Mouse (Mus musculus): ENCODE measurements at regions not wholly inside any gene's neighbourhood (a gene's known extent, or its start where the extent isn't known, plus 50 kb on each side); places are given as distances from the start of the nearest gene placed in this dataset.
"Not testable (repeated sequence)": the region's sequence is repeated elsewhere in the genome, so short reads cannot be mapped to it uniquely, and the experiment has no call there.

- Histone ChIP-seq H3K9me3 (ENCODE audit: control insufficient read depth, low read length) (no peaks in the 10 kb centered on the region), H3K9ac (ENCODE audit: low read length) (0 out of 2 replicates have a peak overlapping the region, but pooled peaks have one; percentile 12), H3K27me3 (ENCODE audit: control insufficient read depth, insufficient read depth, low read length) (no peaks in the 10 kb centered on the region), H3K36me3 (ENCODE audit: control insufficient read depth, insufficient read depth, low read length) (no peaks in the 10 kb centered on the region), H3K4me1 (replicated peaks; ENCODE audit: control insufficient read depth, insufficient read depth, low read length) (peaks cover 4% of the 10 kb centered on the region; the same call in 1 of the 2 replicates), H3K27ac (ENCODE audit: low read depth, low read length) (no peak overlapping the region), H3K4me3 (ENCODE audit: low read depth, low read length) (no peak overlapping the region; the same call in 1 of the 2 replicates), H3K4me2 (ENCODE audit: low read depth, low read length, severe bottlenecking) (peak overlapping the region; percentile 26; the same call in 1 of the 2 replicates)
- 31% methylated on average over 14 of the region's 14 CpGs for WGBS
- no peak for DNase-seq (ENCODE audit: low spot score)
- ATAC-seq (replicated peaks; ENCODE audit: low FRiP score) = peak; percentile 77
These were observed 310.2 kb downstream of the Arl6ip6 start for GRCm38 (mm10) chr2:53501657-53502274.

DNA sequence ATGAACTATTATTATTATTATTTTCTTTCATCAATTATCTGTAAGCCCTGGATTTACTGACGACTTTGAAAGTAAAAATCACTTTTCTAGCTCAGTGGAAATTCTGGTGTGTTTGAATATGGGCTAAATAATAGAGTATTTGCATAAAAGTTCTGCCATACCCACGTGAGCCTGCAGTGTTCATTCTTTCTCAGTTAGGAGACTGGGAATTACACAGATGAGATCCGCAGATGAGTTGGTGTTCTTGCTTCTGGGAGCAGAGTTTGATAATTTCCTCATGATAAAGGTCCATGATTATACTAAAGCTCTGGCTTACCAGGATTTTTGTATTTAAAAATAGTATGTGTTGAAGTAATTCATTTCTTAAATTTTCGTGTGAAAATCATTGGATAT lies 310.7 kb downstream of the Arl6ip6 start:
- Histone ChIP-seq H3K4me2 (ENCODE audit: low read depth, low read length, severe bottlenecking) (no peak overlapping the region), H3K27ac (ENCODE audit: low read depth, low read length) (no peak overlapping the region), H3K9ac (ENCODE audit: low read length) (no peak overlapping the region), H3K4me3 (ENCODE audit: low read depth, low read length) (no peak overlapping the region), H3K4me1 (replicated peaks; ENCODE audit: control insufficient read depth, insufficient read depth, low read length) (peaks cover 4% of the 10 kb centered on the region; the same call in 1 of the 2 replicates), H3K36me3 (ENCODE audit: control insufficient read depth, insufficient read depth, low read length) (no peaks in the 10 kb centered on the region), H3K27me3 (ENCODE audit: control insufficient read depth, insufficient read depth, low read length) (no peaks in the 10 kb centered on the region), H3K9me3 (ENCODE audit: control insufficient read depth, low read length) (no peaks in the 10 kb centered on the region)
- no peak for DNase-seq (ENCODE audit: low spot score)
- 49% methylated on average over 4 of the region's 4 CpGs for WGBS
- peak; percentile 55; the same call in 1 of the 2 replicates for ATAC-seq (replicated peaks; ENCODE audit: low FRiP score)

DNA sequence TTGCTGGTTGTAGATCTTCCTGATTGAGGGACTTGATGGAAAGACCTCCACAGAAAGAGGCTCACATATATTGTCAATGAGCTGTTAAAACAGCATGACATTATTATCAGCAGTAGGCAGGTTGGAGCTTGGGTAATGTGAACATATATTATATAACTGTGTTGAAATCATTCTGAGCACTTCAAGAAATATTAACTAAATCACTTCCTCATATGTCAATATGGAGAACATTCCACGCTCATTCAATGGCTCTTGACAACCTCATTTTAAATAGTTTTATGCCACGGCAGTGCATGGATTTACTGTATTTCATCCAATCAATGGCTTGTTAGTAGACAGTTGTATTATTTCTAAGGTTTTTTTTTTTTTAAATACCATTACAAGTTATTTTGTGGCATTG lies 350.6 kb downstream of the Arl6ip6 start:
- 93% methylated on average over 2 of the region's 2 CpGs for WGBS
- no peak overlapping the region for H3K27ac ChIP-seq (ENCODE audit: low read depth, low read length)
- H3K4me1 ChIP-seq (replicated peaks; ENCODE audit: control insufficient read depth, insufficient read depth, low read length) = no peaks in the 10 kb centered on the region
- no peak overlapping the region for H3K4me3 ChIP-seq (ENCODE audit: low read depth, low read length)
- ATAC-seq (replicated peaks; ENCODE audit: low FRiP score) (no peak), DNase-seq (ENCODE audit: low spot score) (no peak)
- H3K36me3 ChIP-seq (ENCODE audit: control insufficient read depth, insufficient read depth, low read length) = no peaks in the 10 kb centered on the region
- H3K9ac ChIP-seq (ENCODE audit: low read length) = no peak overlapping the region
- H3K27me3 ChIP-seq (ENCODE audit: control insufficient read depth, insufficient read depth, low read length) = no peaks in the 10 kb centered on the region
- H3K4me2 ChIP-seq (ENCODE audit: low read depth, low read length, severe bottlenecking) = no peak overlapping the region
- no peaks in the 10 kb centered on the region for H3K9me3 ChIP-seq (ENCODE audit: control insufficient read depth, low read length)

- H3K27me3 ChIP-seq (ENCODE audit: control insufficient read depth, insufficient read depth, low read length) = no peaks in the 10 kb centered on the region
- no peak overlapping the region for H3K4me3 ChIP-seq (ENCODE audit: low read depth, low read length)
- no peaks in the 10 kb centered on the region for H3K4me1 ChIP-seq (replicated peaks; ENCODE audit: control insufficient read depth, insufficient read depth, low read length)
- 76% methylated on average over 1 of the region's 1 CpGs for WGBS
- H3K9ac ChIP-seq (ENCODE audit: low read length) = no peak overlapping the region
- DNase-seq (ENCODE audit: low spot score) = no peak
- H3K36me3 ChIP-seq (ENCODE audit: control insufficient read depth, insufficient read depth, low read length) = no peaks in the 10 kb centered on the region
- no peaks in the 10 kb centered on the region for H3K9me3 ChIP-seq (ENCODE audit: control insufficient read depth, low read length)
- H3K27ac ChIP-seq (ENCODE audit: low read depth, low read length) = no peak overlapping the region
- no peak for ATAC-seq (replicated peaks; ENCODE audit: low FRiP score)
- H3K4me2 ChIP-seq (ENCODE audit: low read depth, low read length, severe bottlenecking) = no peak overlapping the region
These were observed 382.5 kb downstream of the Arl6ip6 start for GRCm38 (mm10) chr2:53574007-53574406.

- no peak overlapping the region for H3K9ac ChIP-seq (ENCODE audit: low read length)
- H3K36me3 ChIP-seq (ENCODE audit: control insufficient read depth, insufficient read depth, low read length) = no peaks in the 10 kb centered on the region
- no peaks in the 10 kb centered on the region for H3K9me3 ChIP-seq (ENCODE audit: control insufficient read depth, low read length)
- no peaks in the 10 kb centered on the region for H3K4me1 ChIP-seq (replicated peaks; ENCODE audit: control insufficient read depth, insufficient read depth, low read length)
- H3K4me3 ChIP-seq (ENCODE audit: low read depth, low read length) = no peak overlapping the region
- ATAC-seq (replicated peaks; ENCODE audit: low FRiP score) (no peak), DNase-seq (ENCODE audit: low spot score) (no peak)
- H3K27ac ChIP-seq (ENCODE audit: low read depth, low read length) = no peak overlapping the region
- no peaks in the 10 kb centered on the region for H3K27me3 ChIP-seq (ENCODE audit: control insufficient read depth, insufficient read depth, low read length)
- 92% methylated on average over 2 of the region's 2 CpGs for WGBS
- no peak overlapping the region for H3K4me2 ChIP-seq (ENCODE audit: low read depth, low read length, severe bottlenecking)
These were observed 414.3 kb downstream of the Arl6ip6 start for GRCm38 (mm10) chr2:53605829-53606228.

- Histone ChIP-seq H3K36me3 (ENCODE audit: control insufficient read depth, insufficient read depth, low read length) (no peaks in the 10 kb centered on the region), H3K27ac (ENCODE audit: low read depth, low read length) (no peak overlapping the region), H3K4me2 (ENCODE audit: low read depth, low read length, severe bottlenecking) (no peak overlapping the region), H3K9me3 (ENCODE audit: control insufficient read depth, low read length) (no peaks in the 10 kb centered on the region), H3K9ac (ENCODE audit: low read length) (no peak overlapping the region), H3K27me3 (ENCODE audit: control insufficient read depth, insufficient read depth, low read length) (no peaks in the 10 kb centered on the region), H3K4me1 (replicated peaks; ENCODE audit: control insufficient read depth, insufficient read depth, low read length) (no peaks in the 10 kb centered on the region), H3K4me3 (ENCODE audit: low read depth, low read length) (no peak overlapping the region)
- WGBS = 84% methylated on average over 3 of the region's 3 CpGs
- DNase-seq (ENCODE audit: low spot score) (no peak), ATAC-seq (replicated peaks; ENCODE audit: low FRiP score) (no peak)
These were observed 428.2 kb downstream of the Arl6ip6 start for GRCm38 (mm10) chr2:53619681-53620080.

DNA sequence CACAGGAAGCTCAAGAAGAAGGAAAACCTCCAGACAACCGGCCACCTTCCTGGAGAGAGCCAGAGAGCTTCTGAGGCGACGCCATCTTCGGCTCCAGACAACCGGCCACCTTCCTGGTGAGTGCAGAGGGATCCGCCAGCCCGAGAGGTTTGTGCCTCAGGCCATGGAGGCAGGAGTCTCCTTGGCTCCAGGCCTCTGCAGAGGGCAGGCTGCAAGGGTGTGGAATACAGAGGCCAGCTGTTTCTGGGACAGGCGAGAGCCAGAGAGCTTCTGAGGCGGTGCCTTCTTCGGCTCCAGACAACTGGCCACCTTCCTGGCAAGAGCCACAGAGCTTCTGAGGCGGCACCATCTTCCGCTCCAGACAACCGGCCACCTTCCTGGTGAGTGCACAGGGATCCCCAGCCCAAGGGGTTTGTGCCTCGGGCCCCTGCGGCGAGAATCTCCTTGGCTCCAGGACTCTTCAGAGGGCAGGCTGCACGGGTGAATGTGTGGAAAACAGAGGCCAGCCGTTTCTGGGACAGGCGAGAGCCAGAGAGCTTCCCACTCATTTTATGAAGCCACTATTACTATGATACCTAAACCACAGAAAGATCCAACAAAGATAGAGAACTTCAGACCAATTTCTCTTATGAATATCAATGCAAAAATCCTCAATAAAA lies 441.4 kb downstream of the Arl6ip6 start:
- not testable (repeated sequence) for DNase-seq (ENCODE audit: low spot score); H3K9ac ChIP-seq (ENCODE audit: low read length); H3K36me3 ChIP-seq (ENCODE audit: control insufficient read depth, insufficient read depth, low read length); H3K4me2 ChIP-seq (ENCODE audit: low read depth, low read length, severe bottlenecking); H3K4me3 ChIP-seq (ENCODE audit: low read depth, low read length); H3K27ac ChIP-seq (ENCODE audit: low read depth, low read length); H3K9me3 ChIP-seq (ENCODE audit: control insufficient read depth, low read length); H3K27me3 ChIP-seq (ENCODE audit: control insufficient read depth, insufficient read depth, low read length); ATAC-seq (replicated peaks; ENCODE audit: low FRiP score); H3K4me1 ChIP-seq (replicated peaks; ENCODE audit: control insufficient read depth, insufficient read depth, low read length)
- WGBS = 68% methylated on average over 19 of the region's 19 CpGs

DNA sequence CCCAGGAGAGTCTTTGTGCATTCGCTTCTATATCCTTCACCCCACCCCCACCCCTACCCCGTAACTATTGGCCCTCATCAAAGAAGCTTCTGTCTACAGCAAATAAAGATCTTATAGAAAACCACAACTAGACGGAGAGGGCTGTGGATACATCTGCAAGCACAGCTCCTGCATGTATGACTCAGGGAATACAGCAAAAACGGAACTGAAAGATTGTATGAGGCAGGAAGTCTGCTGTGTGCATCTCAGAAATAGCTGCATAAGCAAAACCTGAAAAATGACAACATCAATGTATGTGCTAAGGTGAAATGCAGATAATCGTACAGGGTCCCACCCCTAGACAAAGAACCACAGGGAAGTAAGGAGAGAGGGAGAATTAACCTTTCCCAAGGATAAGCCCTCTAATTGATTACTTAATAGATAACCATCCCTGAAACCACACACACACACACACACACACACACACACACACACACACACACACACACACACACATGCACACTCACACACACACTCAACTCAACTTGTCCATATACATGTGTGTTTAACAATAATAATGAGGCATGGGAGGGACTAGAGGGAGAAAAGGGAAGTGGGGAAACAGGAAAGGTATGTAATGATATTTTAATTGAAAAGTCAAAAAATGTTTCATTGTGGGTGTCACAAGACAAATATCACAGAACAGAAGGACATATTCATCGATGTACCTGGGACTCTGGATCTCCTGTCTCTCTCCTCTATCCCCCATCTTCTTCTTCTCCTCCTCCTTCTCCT lies 416.6 kb downstream of the Rprm start:
- ATAC-seq (replicated peaks; ENCODE audit: low FRiP score) (no peak), DNase-seq (ENCODE audit: low spot score) (no peak)
- H3K4me2 ChIP-seq (ENCODE audit: low read depth, low read length, severe bottlenecking) = no peak overlapping the region
- no peak overlapping the region for H3K4me3 ChIP-seq (ENCODE audit: low read depth, low read length)
- no peaks in the 10 kb centered on the region for H3K4me1 ChIP-seq (replicated peaks; ENCODE audit: control insufficient read depth, insufficient read depth, low read length)
- no peak overlapping the region for H3K9ac ChIP-seq (ENCODE audit: low read length)
- H3K27ac ChIP-seq (ENCODE audit: low read depth, low read length) = no peak overlapping the region
- no peaks in the 10 kb centered on the region for H3K27me3 ChIP-seq (ENCODE audit: control insufficient read depth, insufficient read depth, low read length)
- no peaks in the 10 kb centered on the region for H3K36me3 ChIP-seq (ENCODE audit: control insufficient read depth, insufficient read depth, low read length)
- WGBS = 78% methylated on average over 6 of the region's 6 CpGs
- no peaks in the 10 kb centered on the region for H3K9me3 ChIP-seq (ENCODE audit: control insufficient read depth, low read length)

Measured in forebrain, embryonic 11.5 days (tissue).